Mouse (Mus musculus): ENCODE data around the gene Cnot10.

Cnot10 gene

DNA sequence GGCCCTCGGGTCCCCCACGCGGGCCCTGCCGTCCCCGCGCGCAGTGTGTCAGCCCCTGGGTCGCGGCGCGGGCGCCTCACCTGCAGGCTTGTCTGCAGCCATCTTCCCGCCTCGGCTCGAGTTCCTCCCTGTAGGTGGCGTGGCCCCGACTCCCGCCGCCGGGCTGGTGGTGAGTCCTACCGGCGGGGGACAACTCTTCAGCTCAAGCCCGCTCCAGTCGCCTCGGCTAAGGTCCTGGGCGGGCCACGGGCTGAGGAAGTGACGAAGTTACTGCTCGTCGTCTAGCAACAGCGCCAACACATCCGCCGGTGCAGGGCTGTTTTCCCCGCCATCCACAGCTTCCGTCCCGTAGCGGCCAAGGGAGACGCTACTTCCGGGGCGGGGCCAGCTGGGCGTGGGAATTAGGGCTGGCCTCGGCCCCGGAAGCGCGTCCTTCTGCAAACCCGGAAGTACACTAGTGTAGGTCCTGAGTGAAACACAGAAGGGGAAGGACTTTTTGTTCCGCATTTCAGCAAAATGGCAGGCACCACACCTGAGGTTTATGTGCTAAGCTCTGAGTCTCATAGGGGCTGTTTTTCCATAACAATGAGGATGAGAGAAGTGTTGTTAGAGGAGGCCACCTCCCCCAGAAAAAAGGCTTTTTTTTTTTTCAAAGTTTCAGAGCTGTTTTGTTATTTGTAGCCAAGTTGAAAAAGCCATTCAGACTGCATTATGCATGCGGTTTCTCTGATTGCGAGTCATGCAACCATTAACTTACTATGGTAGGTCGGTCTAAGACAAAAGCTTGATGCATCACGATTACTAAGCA, at the start of gene Cnot10:
TSS of gene Cnot10 (minus strand) at position 346 of the 808 bp plus-strand sequence.
- peak; percentile 96 for DNase-seq (ENCODE audit: low read depth)

DNA sequence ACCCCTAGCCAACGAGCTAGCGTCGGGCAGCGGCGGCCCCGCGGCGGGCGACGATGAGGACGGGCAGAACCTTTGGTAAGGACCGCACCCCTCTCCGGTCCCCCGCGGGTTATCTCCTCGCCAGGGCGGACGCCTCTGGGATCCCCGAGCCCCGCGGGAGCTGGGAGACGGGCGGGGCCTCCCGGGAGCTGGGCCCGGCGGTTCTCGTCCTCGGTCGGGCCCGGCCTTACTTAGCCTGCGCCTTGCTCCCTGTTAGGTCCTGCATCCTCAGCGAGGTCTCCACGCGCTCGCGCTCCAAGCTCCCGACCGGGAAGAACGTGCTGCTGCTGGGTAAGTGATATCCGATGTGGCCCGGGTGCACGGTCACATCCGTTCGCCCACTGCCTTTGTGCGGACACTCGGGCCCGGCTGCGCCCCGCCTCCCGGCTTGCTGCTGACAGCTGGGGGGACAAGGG, 49.0 kb upstream of the Cnot10 start:
- DNase-seq (ENCODE audit: low read depth), result no peak

DNA sequence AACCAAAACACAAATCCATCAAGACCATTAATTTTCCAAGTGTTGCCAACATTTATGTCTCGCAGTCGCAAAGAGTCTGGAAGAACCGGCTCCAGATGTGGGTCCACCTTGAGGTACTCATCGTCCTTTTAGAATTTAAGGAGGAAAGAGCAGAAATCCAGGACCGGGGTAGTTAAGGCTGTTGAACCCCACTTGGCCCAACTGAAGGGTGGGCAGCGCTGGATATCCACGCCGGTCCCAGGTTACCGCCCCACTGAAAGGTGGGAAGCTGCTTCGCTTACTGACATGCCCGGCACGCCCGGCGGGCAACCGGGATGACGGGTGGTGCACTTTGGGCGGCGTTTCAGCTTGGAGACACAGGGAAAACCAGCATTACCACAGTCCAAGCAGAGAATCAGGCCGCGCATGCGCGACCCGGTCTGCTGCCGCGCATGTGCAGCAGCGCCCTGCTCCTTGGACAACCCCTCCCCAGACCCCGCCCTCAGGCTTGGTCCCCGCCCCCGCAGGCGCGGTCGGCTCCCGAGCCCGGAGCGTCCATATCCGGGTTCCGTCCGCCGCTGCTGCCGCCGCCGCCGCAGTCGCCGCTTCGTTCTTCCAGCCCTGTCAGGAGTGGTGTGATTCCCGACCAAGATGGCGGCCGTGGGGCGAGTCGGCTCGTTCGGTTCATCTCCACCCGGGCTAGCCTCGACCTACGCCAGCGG, 48.4 kb upstream of the Cnot10 start, which contains the start of gene Dync1li1:
TSS of gene Dync1li1 (plus strand) at position 539 of the 701 bp plus-strand sequence.
- peak; percentile 93 for DNase-seq (ENCODE audit: low read depth)

DNA sequence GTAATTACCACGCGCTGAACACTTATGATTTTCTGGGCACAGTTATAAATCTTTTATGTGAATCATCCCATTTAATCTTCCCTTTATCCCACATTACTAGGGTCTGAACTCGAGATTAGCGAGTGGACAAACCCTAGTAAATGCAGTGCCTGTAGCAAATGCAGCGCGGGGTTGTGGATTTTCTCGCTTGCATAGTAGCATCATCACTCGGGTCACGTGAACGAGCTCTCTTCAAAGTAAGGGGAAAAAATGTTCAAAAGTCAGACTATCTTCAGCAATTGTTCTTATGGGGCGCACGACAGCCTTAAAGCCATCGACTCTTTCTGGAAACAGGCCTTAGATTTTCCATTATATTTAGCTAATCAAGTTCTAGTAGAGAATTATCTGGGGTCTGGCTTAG, 47.7 kb upstream of the Cnot10 start:
- no peak for DNase-seq (ENCODE audit: low read depth)

DNA sequence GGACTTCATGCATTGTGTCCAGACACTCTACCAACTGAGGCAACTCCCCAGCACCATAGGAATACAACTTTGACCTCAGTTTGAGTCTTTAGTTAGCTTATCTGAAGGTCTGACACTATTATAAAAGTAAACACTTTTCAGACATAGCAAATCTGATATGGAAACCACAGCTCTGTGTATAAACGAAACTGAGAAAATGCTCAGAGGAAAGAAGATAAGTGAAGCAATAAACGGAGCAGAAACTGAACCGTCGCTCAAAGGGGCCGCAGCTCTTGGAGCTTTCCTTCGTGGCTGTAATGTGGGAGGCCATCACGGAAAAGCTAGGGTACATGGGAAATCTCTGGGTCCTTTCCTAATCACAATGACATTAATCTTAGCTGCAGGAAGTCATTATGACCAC, 46.3 kb upstream of the Cnot10 start:
- DNase-seq (ENCODE audit: low read depth), result no peak

DNA sequence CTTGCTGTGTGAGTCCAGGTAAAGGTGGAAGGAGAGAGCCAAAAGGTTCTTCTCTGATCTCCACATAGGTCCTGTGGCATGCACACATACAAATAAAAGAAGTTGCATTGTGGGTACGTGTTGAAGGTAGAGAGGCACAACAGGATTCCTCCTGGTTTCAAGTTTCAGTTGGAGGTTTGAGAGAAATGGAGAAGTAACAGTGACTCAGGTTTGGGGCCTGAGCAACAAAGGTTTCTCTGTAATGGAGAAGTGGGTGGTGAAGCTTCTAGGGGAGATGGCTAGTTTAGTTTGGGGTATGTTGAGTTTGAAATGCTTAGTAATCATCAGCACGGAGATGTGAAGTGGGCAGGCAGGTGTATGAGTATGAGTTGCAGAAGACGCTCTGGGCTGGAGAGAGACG, 42.2 kb upstream of the Cnot10 start:
- no peak for DNase-seq (ENCODE audit: low read depth)

DNA sequence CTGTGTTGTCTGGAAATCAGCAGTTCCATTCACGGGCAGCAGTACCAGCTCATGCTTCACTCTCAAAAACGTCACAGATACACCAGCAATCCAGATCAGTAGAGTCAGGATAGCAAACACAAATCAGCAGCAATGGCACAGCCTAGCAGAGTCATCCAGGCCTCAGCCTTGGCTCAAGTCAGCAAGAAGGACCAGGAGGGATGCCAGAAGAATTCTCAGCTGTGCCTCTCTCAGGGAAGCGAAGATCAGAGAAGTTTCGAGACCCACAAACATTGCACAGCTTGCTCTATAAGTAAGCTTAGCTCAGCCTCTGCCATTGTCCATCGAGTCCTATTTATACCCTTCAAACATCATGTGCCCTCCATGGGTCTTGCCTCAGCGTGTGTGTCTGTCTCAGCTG, 40.5 kb upstream of the Cnot10 start:
- no peak for DNase-seq (ENCODE audit: low read depth)

DNA sequence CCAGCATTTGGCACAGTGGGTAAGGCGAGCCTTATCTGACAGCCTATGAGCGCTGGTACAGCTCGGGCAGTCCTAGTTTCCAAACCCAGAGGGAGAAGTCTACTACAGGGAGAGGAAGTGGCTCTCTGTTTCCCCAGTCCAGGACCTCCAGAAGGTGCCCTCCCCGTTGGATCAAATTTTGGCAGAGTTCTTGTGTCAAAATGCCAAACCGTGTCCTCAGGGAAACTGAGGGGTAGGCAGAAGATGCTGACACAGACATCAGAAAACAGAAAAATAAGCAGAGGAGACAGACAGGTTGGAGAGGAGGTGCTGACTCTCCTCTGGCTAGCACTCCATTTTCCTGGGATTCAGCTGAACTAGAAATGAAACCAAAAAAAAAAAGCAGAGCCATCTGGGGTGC, 40.0 kb upstream of the Cnot10 start:
- no peak for DNase-seq (ENCODE audit: low read depth)

DNA sequence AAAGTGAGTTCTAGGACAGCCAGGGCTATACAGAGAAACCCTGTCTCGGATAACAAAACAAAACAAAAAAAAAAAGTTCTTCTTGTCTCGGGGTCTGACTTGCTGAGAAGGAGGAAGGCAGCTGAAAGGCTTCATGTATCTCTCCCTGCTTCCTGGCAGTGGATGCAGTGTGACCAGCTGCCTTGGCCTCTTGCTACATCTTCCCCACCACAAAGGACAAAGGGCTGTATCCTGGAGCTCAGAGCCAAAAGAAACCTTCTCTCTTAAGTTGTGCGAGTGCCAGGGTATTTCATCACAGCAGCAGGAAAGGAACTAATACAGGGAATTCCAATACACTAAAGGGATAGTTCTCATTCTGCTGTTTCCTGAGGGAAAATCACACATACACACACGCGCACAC, 38.6 kb upstream of the Cnot10 start:
- no peak for DNase-seq (ENCODE audit: low read depth)

DNA sequence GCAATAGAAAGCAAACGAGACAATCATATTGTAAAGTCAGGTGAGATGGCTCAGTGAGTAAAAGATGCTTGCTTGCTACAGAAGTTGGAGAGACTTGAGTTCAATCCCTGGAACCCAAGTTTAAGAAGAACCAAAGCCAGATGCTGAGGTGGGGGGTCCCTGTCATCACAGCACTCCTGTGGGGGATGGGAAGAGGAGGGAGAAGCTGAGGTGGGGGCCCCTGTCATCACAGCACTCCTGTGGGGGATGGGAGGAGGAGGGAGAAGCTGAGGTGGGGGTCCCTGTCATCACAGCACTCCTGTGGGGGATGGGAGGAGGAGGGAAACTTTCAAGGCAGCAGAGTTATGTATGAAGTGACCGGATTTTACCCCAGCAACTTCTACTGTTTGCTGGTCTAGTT, 33.6 kb upstream of the Cnot10 start:
- DNase-seq (ENCODE audit: low read depth), result no peak

DNA sequence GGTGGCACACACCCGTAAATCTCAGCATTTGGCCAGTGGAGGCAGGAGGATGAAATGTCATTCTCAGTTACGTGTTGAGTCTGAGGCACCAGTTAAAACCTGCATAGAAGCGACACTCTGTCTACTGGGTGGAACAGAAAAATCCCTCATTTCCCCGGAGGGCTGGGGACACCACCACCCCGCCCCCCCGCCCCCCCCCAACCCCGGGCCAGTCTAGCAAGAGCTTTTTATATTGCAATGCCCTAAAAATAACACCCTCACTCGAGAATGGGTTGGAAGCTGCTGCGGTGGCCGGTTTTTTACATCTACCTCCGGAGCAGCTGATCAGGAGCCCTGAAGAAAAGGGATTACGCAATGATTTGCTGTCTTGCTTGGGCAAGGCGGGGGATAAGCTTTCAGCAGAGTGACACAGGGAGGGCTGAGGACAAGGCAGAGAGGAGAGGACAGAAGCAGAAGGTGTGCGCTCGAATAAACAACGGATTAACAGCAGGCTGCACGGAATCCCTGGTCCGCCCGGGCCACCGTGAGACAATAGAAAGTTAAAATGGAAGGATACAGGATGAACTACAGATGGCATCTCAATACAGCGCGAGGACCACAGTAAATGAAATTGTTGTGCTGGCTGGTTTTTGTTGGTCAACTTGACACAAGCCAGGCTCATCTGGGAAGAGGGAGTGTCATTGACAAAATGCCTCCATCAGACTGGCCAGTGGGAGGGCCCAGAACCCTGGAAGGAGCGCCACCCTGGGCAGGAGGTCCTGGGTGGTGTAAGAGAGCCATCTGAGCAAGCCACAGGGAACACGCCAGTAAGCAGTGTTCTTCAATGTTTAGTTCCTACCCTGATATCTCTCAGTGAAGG, 32.9 kb upstream of the Cnot10 start:
- no peak for DNase-seq (ENCODE audit: low read depth)

DNA sequence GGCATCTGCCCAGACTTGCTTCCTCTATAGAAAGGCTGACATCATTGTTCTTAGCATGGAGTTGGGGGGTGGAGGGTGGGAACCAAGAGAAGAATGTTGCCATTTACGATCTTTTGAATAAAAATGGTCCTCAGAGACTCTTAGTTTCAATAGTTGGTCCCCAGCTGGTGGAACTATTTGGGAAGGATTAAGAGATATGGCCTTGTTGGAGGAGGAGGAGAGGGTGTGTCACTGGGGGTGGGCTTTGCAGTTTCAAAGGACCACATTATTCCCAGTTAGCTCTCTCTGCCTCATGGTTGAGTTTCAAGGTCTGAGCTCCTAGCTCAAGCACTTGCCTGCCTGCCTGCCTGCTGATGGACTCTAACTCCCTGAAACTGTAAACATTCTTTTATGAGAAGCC, 32.0 kb upstream of the Cnot10 start:
- no peak for DNase-seq (ENCODE audit: low read depth)

DNA sequence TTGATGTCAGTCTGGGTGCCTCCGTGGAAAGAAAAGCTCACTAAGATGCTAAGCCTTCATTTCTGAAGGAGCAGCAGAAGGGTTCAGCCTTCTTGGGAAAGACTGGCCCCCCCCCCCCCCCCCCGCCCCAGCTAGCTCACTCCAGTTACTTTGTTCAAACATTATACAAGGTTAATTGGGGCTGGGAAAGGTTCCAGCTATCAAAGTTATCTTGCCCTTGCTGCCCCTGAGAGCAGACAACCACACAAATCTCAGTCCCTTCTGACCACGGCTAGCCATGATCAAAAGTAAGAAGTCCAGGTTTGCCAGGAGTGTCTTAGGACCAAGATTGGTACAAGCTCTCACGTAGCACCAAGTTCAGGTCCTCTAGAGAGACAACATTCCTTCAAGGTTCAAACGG, 29.0 kb upstream of the Cnot10 start:
- DNase-seq (ENCODE audit: low read depth), result no peak

DNA sequence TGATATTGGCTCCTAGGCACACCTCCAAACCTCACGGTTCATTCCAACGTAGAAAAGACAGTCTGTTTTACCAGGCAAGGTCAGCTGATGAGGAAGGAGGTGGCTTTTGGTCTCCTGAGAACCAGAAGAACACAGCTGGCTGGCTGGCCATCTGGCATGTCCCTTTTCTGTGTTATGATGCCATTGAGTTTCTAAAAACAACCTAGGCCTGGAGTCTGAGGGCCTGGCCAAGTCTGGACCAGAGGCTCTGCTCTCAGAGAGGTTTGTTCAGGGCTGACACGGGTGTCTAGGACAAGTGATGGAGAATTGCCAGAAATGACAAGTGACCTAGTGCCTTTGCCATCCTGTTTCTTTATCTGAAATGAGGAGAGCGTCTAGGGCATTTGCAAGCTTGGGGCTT, 28.1 kb upstream of the Cnot10 start:
- no peak for DNase-seq (ENCODE audit: low read depth)

DNA sequence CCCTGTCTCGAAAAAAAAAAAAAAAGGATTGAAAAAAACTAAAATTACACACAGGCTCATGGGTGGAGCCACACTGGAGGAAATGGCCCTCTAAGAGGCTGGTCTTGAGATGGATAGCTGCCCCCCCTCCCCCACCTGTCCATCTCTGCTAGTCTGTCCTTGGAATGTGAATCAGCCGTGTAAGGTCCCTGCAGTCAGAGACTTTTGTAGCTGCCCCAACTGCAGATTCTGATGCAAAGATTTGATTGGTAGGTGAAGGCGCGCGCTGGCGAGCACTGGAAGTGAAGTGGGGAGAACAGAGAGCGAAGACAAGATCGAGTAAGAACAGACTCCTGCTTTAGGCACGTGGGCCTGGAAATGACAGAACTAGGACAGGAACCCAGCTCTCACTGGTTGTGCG, 26.9 kb upstream of the Cnot10 start:
- DNase-seq (ENCODE audit: low read depth), result no peak

DNA sequence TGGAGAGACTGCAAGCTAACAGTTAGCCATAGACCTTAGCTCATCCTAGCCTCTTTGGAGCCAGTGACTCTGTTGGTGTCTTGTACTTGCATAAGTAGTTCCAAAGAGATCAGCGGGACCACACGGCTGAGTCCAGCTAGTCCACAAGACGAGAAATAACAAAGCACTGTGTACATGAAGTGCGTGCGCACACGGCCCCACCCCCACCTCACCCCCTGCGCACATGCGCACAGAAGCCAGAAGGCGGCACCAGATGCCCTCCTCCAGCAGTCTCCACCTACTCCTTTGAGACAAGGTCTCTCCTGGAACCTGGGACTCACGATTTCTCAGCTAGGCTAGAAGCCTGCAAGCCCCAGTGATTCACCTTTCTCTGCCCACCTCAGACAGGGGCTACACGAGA, 23.8 kb upstream of the Cnot10 start:
- DNase-seq (ENCODE audit: low read depth), result no peak

DNA sequence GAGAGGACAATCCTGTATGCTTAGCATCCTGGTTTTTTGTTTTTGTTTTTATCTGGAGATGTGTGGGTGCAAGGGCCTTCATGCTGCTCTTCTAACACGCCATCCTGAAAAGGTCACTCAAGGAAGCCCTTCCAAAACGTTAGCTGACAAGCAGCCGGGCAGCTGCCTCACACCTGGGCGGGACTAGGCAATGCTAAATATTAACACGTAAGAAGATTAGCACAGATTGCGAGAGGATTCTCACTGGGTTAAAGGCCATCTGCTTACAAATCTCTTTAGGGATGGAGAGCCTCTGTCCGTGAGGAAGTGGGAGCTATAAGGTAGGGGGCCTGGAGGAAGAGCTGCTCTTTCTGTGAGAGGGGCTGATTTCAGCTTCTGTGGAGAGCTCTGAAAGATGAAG, 22.0 kb upstream of the Cnot10 start:
- DNase-seq (ENCODE audit: low read depth), result no peak

DNA sequence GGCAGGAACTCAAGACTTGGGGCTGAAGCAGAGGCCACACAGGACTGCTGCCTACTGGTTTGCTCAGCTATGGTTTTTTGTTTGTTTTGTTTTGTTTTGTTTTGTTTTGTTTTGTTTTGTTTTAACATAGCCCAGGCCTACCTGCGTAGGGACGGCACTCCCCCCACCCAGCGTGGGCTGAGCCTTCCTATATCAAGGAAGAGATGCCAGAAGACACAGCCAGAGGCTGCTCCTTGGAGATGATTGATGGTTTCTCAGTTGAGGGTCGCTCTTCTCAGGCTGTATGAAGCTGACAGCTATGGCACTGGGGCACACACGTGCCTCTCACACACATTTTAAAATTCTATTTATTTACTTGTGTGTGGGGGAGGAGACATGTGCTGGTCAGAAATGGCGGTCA, 21.0 kb upstream of the Cnot10 start:
- no peak for DNase-seq (ENCODE audit: low read depth)

DNA sequence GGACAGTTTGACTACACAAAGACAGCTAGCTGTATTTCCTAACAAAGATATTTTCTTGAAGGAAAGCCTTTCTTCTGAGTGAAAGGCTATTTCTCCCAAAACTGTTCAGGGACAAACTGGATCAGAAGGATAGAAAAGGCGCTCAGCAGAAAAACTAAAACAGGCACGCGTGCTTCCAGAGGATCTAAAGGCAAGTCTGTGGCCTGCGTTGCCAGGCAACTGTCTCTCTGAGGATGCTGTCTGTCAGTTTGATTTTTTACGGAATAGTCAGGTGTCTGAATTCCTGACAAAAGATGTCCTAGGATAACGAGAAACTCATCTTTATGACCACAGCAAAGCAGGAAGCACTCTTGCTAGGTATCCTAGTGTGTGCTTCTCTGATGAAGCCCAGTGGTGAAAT, 20.5 kb upstream of the Cnot10 start:
- DNase-seq (ENCODE audit: low read depth), result no peak

DNA sequence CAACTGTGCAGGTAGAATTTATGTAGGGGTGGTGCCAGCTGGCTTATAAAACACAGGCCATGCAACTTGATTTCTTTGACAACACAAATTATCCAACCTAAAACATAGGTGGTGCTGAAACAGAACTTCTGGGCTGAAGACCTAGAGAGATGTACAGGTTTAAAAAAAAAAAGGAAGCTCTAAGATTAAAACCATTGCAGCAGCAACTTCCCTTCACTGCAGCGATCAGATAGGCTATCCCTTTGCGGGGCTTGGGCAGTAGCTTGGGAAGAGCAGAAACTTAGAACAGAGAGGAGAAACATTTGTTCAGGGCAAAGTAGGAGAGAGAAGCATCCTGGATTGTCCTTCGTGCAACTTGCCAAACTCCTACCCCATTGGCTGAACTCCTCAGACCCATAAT, 16.7 kb upstream of the Cnot10 start:
- DNase-seq (ENCODE audit: low read depth), result no peak

DNA sequence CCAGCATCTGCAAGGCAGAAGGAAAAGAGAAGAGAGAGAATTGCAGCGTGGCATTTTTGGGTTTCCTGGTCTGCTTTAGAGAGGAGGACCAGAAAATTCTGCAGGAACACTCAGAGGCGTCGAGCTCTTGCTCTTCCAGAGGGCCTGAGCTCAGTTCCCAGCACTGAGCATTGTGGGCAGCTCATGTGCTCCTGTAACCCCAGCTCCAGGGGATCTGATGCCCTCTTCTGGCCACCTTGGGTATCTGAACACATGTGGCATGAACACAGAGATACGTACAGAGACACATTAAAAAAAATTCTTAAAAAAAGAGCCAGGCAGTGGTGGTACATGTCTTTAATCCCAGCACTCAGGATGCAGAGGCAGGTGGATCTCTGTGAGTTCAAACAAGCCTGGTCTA, 15.4 kb upstream of the Cnot10 start:
- no peak for DNase-seq (ENCODE audit: low read depth)

DNA sequence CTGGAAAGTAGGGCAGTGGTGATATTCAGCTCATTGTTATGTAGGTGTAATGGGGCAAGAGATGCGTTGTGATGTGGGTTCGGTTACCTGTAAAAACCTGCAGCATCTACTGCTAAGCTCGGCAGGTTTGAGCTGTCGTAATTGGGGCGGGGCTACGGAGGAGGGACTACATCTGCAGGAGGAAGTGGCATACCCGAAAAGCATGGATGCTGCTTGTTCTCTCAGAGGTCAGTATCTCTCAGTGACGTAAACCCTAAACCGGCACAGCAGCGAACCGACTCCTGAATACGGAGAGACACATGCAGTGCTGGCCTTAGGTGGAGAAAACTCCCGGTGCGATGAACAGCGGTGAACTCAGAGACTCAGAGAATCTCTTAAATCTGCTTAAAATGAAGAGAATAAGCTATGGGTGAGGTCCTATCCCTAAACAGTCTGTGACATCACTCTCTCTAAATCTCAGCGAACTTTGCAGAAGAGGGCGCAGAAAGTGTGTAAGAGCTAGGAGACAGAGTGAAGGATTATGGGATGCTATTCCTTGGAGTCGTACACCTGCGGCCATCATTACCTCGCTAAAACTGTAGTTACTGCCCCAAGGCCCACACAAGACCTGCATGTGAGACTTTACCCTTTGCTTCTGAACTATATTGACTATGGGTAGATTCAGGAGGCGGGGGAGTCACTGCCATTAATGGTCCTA, 11.1 kb upstream of the Cnot10 start:
- no peak for DNase-seq (ENCODE audit: low read depth)
